Mouse (Mus musculus): ENCODE measurements around the gene Slc30a3.
"Not testable (repeated sequence)": the region's sequence is repeated elsewhere in the genome, so short reads cannot be mapped to it uniquely, and the experiment has no call there.

Gene Slc30a3

DNA sequence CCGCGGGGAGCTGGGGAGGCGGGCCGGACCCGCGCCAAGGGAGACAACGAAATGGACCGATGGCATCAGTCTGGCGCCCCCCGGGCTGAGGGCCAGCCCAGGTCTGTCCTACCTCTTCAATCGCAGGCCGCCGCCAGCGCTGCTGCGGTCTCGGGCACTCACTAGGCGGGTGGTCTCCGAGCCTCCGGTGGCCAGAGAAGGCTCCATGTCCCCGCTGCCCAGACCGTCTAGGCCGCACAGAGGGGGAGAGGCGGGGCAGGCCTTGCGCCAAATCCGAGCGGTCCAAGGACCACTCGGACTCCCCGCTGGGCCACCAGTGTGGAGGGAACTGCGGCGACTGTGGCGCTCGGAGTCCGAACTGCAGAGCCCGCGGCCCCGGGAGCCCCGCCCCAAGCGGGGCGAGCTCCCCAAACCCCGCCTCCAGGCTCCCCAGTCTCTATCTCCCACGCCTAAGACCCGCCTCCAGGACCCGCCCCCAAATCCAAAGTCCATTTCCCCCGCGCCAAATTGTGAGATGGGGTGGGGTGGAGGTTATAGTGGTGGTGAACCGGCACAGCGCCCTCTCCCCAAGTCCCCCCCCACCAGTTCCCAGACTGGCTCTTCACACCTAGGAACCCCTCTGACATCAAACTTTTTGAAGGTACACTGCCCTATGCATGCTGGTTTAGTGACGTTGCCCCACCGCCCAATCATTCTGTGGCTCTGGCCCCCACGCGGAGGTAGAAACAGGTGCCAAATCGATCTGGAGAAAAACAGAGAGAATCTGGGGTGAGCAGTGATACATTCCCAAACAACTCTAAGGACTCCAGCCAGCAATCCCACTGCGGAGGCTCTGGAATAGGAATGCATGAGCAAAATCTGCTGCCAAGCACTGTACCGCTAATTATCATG lies 14.6 kb downstream of the Slc30a3 start:
- DNase-seq (ENCODE audit: low spot score) = no peak

DNA sequence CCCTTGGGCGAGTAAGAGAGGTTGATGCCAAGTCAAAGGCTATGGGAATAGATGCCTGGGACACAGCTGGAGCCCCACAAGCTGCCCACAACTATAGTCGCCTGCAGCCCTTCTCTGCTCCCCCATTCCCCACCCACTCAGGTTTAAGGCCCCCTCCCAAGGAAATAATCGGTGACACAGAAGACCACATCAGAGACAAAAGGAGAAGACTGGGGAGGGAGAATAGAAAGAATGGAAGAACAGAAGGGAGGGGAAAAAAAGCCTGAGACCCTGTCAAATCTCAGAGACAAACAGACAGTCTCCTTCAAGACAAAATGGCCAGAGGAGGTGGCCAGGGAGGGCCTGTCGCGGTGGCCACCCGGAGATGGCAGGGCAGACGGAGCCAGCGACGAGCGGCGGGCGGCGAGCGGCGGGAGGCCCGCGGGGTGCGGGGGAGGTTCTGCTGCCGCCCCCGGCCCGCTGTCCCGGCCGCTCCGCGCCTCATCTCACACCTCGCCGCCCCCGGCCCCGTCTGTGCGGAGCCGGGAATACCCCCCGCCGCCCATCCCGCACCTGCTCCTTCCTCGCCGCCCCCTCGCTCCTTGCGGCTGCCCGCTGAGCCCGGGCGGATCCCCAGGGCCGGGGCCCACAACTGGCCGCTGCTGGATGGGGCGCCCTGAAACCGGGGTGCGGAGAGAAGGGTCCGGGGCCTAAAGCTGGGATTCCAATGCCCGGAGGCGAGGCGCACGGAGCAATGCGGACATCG lies 15.6 kb downstream of the Slc30a3 start:
- no peak for DNase-seq (ENCODE audit: low spot score)

DNA sequence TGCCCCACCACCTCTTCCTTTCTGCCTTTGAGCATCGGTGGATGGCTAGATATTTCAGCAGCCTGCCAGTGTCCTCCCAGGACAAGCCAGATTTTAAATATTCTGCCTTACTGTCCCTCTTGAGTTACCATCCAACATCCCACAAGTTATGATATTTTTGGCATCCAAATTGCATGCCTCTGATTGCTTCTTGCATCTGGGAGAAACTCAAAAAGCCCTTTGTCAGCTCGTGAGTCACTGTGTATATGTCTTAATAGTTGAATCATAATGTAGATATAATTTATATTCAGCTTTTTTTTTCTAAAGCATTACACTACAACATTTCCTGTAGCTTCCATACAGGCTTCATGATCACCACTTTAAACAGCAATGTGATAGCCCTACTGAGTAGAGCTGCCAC lies 20.9 kb downstream of the Slc30a3 start:
- DNase-seq (ENCODE audit: low spot score) = no peak

DNA sequence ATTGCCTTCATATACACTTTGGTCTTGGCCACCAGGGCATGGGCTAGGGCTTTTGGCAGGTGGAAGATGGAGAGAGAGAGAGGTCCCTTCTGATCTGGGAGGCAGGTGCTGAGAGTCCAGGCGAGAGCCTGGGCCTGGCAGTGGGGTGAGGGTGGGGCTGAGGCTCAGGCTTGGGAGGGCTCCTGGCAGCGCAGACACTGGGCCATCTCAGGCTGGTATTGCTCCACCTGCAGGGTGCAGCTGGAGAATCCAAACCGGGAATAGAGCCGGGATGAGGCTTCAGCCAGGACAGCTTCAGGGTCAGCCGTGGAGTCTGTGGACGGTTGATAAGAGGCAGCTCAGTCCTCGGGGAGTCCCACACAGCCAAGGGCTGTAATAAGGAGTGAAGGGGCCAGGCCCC lies 21.4 kb downstream of the Slc30a3 start:
- no peak for DNase-seq (ENCODE audit: low spot score)

DNA sequence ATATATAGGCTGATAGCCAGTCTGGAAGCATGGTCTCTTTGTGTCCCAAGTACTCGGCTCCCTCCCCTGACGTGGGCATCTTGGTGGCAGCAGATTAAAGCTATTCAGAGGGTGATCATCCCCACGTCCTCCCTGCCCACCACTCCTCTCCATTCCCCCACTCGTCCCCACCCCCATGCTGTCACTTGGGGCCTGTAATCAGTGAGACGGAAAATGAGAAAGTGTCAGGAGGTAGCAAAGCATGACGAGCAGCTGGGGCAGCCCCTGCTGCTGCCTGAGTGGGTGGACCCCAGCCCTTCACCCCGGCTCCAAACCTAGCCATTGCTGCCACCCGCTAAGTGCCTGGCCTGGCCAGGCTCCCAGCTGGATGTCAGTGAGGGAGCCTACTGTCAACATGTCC lies 24.1 kb downstream of the Slc30a3 start:
- DNase-seq (ENCODE audit: low spot score) = no peak

DNA sequence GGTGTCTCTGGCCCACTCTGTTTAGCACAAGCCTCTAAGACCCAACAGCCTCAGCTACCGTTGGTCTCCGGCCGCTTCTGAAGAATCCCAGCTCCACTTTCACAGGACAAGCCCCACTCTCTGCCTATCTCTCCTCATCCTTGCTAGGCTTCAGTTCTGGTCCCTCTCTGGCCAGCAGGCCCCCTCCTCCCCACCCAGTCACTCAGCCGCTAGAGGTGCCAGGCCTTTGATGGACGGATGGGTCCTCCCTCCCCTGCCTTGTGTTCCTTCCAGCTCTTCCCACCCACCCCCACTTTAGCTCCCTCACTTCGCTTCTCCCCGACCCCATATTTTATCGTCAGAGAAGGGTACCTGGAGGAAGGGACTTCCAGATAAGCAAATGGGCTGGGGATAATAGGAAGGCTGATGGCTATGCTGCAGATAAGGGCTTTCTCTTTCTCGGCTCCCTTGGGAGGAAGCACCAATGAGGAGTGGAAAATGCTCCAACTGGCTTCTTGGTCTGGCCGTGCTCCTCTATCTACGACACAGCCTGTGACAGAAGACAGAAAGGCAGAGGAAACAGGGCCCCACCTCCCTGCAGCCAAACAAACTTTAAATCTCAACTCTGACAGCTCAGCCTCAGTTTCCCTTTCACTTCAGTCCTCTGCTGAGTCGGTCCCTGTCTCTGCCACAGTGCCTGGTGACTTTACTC lies 25.0 kb downstream of the Slc30a3 start:
- no peak for DNase-seq (ENCODE audit: low spot score)

DNA sequence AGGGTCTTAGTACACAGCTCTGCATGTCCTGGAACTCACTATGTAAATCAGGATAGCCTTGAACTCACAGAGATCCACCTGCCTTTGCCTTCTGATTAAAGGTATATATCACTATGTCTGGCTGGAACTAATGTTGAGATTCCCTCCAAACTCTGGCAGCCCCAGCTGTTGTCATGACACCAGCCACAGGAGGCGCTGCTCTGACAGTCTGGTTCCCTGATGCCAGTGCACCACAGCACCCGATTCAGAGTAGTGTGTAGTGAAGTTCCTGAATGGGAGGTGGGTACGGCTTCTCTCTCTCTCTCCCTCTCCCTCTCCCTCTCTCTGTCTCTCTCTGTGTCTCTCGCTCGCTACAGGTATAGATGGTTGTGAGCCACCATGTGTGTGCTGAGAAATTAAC lies 25.7 kb downstream of the Slc30a3 start:
- no peak for DNase-seq (ENCODE audit: low spot score)

DNA sequence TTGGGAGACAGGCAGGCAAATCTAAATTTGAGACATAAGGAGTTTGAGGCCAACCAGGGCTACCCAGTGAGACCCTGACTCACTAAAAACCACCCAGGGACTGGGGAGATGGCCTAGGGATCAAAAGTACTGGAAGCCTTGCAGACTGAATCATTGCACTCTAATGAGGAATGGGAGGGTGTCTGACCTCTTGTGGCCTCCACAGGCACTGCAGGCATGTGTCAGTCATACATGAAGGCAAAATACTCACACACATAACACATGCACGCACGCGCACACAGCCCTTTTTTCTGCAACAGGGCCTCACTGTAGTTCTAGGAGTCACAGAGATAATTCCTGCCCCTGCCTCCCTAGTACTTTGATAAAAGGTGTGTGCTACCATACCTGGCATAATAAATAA lies 26.7 kb downstream of the Slc30a3 start:
- DNase-seq (ENCODE audit: low spot score) = no peak

DNA sequence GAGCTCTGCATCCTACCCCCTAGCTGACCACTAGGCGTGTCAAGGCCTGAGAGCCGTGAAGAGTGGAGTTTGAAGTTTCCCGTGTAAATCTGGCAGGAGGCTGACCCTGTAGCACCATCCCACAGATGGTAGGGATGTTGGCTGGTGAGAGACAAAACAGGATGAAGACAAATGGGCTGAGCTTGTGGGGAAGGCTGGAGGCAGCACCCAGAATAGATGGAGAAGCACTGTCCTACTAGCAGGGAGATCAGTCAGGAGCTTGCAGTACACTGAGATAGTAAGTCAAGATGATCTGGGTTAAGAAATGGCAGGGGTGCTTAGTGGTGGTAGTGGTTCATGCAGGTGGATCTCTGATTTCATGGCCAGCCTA lies 27.3 kb downstream of the Slc30a3 start:
- no peak for DNase-seq (ENCODE audit: low spot score)

DNA sequence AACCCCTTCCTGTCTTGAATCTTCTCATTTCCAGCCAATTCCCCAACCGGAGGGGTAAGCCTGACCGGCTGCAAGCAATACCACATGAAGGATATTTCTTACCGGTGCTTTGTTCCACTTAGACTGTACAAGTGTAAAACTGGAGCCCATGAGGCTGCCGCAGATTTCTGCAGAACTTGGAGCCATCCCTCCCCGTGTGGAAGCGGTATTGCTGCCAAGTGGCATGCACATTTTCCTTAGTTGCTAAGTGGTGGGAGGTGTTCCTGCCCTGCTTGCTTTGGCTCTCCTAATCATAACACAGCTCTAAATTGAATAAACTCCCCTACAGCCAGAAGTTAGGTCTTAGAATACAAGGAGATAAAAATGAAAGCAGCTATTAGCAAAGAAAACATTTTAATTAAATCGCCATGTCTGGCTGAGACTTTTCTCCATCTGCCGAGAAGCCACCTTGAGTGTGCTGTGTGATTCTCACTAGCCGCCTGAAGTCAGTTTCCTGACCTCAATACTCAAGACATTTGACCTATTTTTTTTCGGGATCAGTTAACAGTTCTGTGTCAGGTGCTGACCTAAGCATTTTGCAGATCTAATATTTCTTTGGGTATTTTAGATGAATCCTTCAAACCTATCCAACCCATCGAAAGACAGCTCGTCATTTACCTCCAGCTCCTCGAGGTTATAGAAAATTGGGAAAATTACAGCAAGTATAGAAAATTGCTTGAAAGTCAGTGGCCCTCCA lies 27.8 kb downstream of the Slc30a3 start:
- DNase-seq (ENCODE audit: low spot score) = no peak

DNA sequence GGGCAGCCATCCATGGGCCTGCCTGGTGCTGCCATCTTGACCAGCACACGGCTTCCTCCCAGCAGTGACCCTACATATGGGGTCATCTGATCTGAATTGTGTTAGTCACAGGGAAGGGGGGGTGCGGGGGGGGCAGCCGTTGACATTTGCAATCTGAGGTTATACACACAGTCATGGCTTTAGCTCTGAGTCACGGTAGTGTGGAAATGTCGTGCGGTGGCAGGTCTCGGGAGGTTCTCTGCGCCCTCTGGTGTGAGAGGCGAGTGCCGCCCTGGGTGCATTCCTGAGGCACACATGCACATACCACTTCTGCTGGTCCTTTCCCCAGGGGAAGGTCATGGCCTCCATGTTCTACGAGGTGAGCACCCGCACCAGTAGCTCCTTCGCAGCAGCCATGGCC lies 31.7 kb downstream of the Slc30a3 start:
- DNase-seq (ENCODE audit: low spot score) = no peak

DNA sequence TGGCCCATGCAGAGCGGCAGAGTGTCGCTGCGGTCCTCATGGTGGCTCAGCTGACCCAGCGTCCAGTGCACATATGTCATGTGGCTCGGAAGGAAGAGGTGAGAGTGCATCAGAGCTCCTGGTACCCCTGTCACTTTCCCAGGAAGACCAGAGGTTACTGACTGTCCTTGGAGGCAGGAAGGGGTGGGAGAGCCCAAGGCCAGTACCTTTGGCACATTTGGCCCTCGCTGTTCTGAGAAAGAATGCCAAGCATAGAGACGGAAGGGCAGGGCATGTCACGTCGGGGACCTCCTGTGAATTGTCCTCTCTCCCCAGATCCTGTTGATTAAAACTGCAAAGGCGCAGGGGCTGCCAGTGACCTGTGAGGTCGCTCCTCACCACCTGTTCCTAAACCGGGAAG lies 34.9 kb downstream of the Slc30a3 start:
- DNase-seq (ENCODE audit: low spot score) = no peak

DNA sequence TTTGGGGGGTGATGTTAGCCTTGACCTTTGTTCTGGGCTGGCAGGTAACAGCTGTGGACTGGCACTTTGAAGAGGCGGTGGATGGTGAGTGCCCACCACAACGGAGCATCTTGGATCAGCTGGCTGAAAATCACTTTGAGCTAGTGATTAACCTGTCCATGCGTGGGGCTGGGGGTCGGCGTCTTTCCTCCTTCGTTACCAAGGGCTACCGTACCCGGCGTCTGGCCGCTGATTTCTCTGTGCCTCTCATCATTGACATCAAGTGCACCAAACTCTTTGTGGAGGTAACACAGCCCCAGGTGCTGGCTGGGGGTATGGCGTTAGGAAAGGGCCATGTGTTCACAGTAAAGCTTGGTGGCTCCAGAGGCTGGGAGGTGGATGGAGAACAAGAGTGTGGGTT lies 36.2 kb downstream of the Slc30a3 start:
- no peak for DNase-seq (ENCODE audit: low spot score)

DNA sequence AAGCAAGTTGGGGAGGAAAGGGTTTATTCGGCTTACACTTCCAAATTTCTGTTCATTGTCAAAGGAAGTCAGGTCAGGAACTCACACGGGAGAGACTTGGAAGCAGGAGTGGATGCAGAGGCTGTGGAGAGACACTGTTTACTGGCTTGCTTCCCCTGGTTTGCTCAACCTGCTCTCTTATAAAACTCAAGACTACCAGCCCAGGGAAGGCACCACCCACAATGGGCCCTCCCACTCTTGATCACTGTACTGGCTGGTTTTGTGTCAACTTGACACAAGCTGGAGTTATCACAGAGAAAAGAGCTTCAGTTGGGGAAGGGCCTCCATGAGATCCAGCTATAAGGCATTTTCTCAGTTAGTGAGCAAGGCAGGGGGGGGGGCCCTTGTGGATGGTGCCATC lies 37.0 kb downstream of the Slc30a3 start:
- DNase-seq (ENCODE audit: low spot score) = no peak

DNA sequence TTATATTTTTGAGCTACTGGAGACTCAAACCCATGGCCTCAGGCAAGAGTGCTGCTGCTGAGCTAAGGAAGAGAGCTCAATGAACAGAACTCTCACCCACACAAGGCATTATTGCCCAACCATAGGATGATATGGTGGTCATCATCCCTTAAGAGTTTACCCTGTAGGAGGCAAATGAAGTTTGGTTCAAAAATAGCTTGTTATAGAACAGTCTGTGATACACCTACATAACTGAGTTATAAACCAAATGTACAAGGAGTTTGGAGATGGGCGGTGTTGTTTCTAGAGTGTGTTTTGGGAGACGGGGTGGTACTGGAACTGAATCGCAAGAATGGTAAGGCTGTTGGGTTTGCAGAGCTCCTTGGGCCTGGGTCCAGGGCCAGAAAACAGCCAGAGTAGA lies 38.2 kb downstream of the Slc30a3 start:
- DNase-seq (ENCODE audit: low spot score) = no peak

DNA sequence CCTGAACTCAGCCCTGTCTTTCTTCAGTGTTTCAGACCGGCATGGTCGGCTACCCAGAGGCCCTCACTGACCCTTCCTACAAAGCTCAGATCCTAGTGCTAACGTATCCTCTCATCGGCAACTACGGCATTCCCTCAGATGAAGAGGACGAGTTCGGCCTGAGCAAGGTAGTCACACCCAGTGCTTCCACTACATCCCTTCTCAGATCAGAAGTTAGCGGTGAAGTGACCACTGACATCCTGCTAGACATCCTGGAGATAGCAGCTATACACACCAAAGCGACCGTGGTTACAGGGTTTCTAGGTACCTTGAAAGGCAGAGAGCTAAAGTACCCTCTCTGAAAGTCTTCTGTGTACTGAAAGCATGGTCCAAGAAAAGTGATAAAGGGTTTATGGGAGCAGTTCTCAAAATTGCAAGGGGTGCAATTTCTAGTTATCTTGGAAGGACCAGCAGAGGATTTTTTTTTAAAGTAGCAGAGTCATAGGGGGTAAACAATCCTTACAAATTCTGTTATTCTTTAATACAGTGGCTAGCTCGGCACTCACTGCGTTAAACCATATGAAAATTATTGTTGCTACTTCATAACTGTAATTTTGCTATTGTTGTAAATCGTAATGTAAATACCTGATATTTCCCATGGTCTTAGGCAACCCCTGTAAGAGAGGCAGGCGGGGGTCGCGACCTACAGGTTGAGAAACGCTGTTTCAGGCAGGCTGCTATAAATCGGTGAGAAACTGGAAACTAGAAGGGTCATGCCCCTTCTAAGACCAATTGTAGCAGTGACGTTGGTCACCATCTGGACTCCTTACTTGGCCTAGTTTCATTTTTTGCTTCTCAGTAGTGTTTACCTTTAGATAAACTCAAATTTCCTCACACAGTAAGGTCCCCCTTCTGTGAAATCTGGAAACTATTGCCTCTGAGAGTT lies 52.6 kb downstream of the Slc30a3 start:
- DNase-seq (ENCODE audit: low spot score) = no peak

DNA sequence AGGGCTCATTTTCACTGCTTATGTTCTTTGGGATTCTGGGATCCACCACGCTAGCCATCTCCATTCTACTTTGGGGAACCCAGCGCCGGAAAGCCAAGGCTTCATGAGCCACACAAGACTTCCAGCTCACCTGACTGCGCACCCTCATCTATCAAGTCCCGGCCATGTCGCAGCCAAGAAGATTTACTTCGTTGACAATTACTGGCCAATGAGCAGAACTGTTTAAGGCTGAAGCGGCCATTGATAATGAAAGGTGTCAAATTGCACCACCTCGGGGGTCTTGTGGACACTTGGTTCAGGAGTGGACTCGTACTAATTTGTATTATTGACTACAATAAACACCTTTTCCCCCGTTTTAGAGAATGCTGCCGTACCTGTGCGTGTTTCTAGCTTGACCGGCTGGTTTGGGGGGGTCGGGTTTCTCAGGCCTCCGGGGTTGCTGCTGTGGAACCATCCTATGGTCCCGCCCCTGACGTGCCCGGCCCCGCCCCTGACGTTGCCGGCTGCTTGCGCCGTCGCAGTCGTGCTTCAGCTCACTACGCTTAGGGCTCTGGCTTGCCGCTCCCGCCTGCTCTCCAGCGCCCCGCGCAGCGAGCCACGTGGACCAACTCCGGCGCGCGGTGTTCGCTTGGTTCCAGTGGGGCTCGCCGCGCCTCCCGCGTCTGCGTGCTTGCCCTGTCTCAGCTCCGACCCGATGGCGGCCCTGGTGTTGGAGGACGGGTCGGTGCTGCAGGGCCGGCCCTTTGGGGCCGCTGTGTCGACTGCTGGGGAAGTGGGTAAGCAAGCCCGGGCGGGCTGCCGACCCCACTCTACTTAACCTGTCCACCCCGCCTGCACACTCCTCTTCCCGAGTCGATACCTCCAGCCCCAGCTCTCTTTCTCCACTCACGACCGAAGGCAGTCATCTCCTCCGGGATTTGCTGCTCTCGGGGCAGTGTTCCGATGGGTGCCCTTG lies 53.5 kb downstream of the Slc30a3 start, which contains the start of gene Cad:
TSS of gene Cad (plus strand) at position 520 of the 955 bp plus-strand sequence.
- DNase-seq (ENCODE audit: low spot score) = peak; percentile 83

DNA sequence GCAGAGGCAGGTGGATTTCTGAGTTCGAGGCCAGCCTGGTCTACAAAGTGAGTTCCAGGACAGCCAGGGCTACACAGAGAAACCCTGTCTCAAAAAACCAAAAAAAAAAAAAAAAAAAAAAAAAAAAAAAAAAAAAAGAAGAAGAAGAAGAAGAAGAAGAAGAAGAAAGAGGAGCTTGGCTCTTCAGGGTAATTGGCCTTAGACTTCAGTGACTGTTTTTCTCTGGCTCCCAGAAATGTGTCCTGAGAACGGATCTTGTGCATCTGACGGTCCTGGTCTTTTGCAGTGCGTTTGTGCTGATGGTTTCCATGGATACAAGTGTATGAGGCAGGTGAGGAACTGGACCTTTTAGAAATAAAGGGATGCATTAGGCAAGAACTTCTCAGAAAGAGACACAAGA lies 54.3 kb downstream of the Slc30a3 start:
- not testable (repeated sequence) for DNase-seq (ENCODE audit: low spot score)

DNA sequence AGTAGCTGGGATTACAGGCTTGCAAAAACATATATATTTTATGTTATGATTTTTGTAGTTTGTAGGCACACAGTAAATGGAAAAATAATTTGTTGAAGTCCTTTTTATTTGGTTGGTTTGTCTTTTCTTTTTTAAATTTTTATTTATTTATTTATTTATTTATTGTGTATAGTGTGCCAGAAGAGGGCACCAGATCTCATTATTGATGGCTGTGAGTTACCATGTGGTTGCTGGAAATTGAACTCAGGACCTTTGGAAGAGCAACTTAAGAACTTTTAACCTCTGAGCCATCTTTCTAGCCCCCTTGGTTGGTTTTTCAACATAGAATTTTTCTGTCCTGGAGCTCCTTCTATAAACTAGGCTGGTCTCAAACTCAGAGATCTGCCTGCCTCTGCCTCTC lies 57.6 kb downstream of the Slc30a3 start:
- no peak for DNase-seq (ENCODE audit: low spot score)
